ENCODE assay signal across 15 mouse cellular contexts in the genomic region with DNA sequence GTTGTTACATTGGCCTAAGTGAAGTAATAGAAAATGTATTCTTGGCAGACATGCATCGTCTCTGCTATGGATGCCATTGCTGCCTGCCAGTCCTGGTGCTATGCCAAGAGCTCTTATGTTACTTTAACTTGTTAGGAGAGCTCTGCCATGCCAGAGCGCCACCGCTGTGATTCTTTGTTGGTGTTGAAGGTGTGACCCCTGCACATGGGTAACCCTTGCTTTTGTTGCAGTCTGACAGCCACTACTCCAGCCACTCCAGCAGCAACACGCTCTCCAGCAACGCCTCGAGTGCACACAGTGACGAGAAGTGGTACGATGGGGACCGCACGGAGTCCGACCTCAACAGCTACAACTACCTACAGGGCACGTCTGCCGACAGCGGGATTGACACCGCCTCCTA.
DNase-seq lines count a peak whose midpoint lies in the region; ATAC-seq and TF ChIP-seq lines count a peak whose summit lies in the region.
"Had no signal": no experiment of that assay in that cellular context is flagged by ENCODE, and none has a peak within 500 bp of the region (broad histone marks: within the 10 kb centered on the region; RNA-seq: fewer than 3 reads in every experiment).

No protein-coding gene starts in this region.

- no peak for ATAC-seq in forebrain, postnatal 0 days
- ATAC-seq in forebrain, embryonic 11.5 days (replicated peaks; ENCODE audit: low FRiP score): no peak
- ATAC-seq in lung, postnatal 0 days: peak; percentile 74
- ATAC-seq: intestine, embryonic 15.5 days had no signal

- peak; percentile 48 for DNase-seq in forebrain, postnatal 0 days
- no peak for DNase-seq in forebrain, embryonic 11.5 days (ENCODE audit: low spot score)
- DNase-seq in layer of hippocampus, adult 2 months (ENCODE audit: low spot score in 2 of 2): no peak
- DNase-seq in layer of hippocampus, adult 9-11 months: no peak
- peak; percentile 62 for DNase-seq in brain, embryonic 14.5 days (ENCODE audit: low read depth)
- peak; percentile 55 for DNase-seq in lung, postnatal 0 days (ENCODE audit: low spot score)
- DNase-seq in kidney, adult 11 months: no peak
- no peak for DNase-seq in B cell, adult 2 months
- DNase-seq: adrenal gland, postnatal 10 days; liver; lung, embryonic 14.5 days; thymus, adult 18-20 months had no signal

- H3K4me1 ChIP-seq in forebrain, postnatal 0 days (ENCODE audit: insufficient read depth): no peaks in the 10 kb centered on the region
- no peaks in the 10 kb centered on the region for H3K4me1 ChIP-seq in forebrain, embryonic 11.5 days (replicated peaks; ENCODE audit: control insufficient read depth, insufficient read depth, low read length)
- H3K4me1 ChIP-seq in lung, postnatal 0 days (ENCODE audit: insufficient read depth, low read depth, low read length): no peaks in the 10 kb centered on the region
- H3K4me1 ChIP-seq: embryonic facial prominence, embryonic 12.5 days; intestine, embryonic 15.5 days had no signal

- no peak overlapping the region for H3K4me2 ChIP-seq in forebrain, postnatal 0 days (ENCODE audit: low read depth)
- no peak overlapping the region for H3K4me2 ChIP-seq in forebrain, embryonic 11.5 days (ENCODE audit: low read depth, low read length, severe bottlenecking)
- no peak overlapping the region for H3K4me2 ChIP-seq in lung, postnatal 0 days (replicated peaks; ENCODE audit: low read depth, low read length)
- H3K4me2 ChIP-seq: embryonic facial prominence, embryonic 12.5 days; intestine, embryonic 15.5 days; lung, embryonic 14.5 days had no signal

- H3K27ac ChIP-seq in forebrain, postnatal 0 days (ENCODE audit: low read depth, low read length): no peak overlapping the region
- no peak overlapping the region for H3K27ac ChIP-seq in forebrain, embryonic 11.5 days (ENCODE audit: low read depth, low read length)
- peak overlapping the region; percentile 46; the same call in 1 of the 2 replicates for H3K27ac ChIP-seq in layer of hippocampus, adult 2 months
- no peak overlapping the region for H3K27ac ChIP-seq in lung, postnatal 0 days (ENCODE audit: low read length)
- H3K27ac ChIP-seq: embryonic facial prominence, embryonic 12.5 days; intestine, embryonic 15.5 days; kidney, postnatal 0 days had no signal

- H3K4me3 ChIP-seq in forebrain, postnatal 0 days (ENCODE audit: low read depth, low read length): no peak overlapping the region
- H3K4me3 ChIP-seq in forebrain, embryonic 11.5 days (ENCODE audit: low read depth, low read length): no peak overlapping the region
- no peak overlapping the region for H3K4me3 ChIP-seq in layer of hippocampus, adult 2 months
- H3K4me3 ChIP-seq in lung, postnatal 0 days (ENCODE audit: low read depth, low read length): no peak overlapping the region
- H3K4me3 ChIP-seq: embryonic facial prominence, embryonic 12.5 days; intestine, embryonic 15.5 days had no signal

- H3K9ac ChIP-seq in forebrain, postnatal 0 days: no peak overlapping the region
- H3K9ac ChIP-seq in forebrain, embryonic 11.5 days (ENCODE audit: low read length): no peak overlapping the region
- no peak overlapping the region for H3K9ac ChIP-seq in lung, postnatal 0 days (replicated peaks; ENCODE audit: low read depth)
- H3K9ac ChIP-seq: embryonic facial prominence, embryonic 12.5 days; intestine, embryonic 15.5 days; lung, embryonic 14.5 days had no signal

- TF ChIP-seq CTCF in forebrain, postnatal 0 days (IDR thresholded peaks at IDR 0.05; ENCODE audit: low read depth): no peak
- TF ChIP-seq CTCF in layer of hippocampus, adult 2 months (conservative IDR thresholded peaks at IDR 0.05): no peak
- no peak for TF ChIP-seq CTCF in brain, embryonic 14.5 days (IDR thresholded peaks at IDR 0.05; ENCODE audit: borderline replicate concordance, extremely low read depth, insufficient read depth, insufficient read length)
- TF ChIP-seq CTCF in lung, postnatal 0 days (IDR thresholded peaks at IDR 0.05): no peak

- H3K27me3 ChIP-seq in forebrain, postnatal 0 days (ENCODE audit: insufficient read depth, low read length): no peaks in the 10 kb centered on the region
- no peaks in the 10 kb centered on the region for H3K27me3 ChIP-seq in forebrain, embryonic 11.5 days (ENCODE audit: control insufficient read depth, insufficient read depth, low read length)
- H3K27me3 ChIP-seq in lung, postnatal 0 days (replicated peaks; ENCODE audit: insufficient read depth, low read length): no peaks in the 10 kb centered on the region
- H3K27me3 ChIP-seq: embryonic facial prominence, embryonic 12.5 days; intestine, embryonic 15.5 days had no signal

- no peak for TF ChIP-seq POLR2A in brain, embryonic 14.5 days (IDR thresholded peaks at IDR 0.05; ENCODE audit: borderline replicate concordance, extremely low read depth, insufficient read depth, insufficient read length, poor library complexity, severe bottlenecking)

- H3K36me3 ChIP-seq in forebrain, postnatal 0 days (ENCODE audit: insufficient read depth): peaks cover 26% of the 10 kb centered on the region; the same call in 1 of the 2 replicates
- H3K36me3 ChIP-seq in forebrain, embryonic 11.5 days (ENCODE audit: control insufficient read depth, insufficient read depth, low read length): no peaks in the 10 kb centered on the region; the same call in 1 of the 2 replicates
- H3K36me3 ChIP-seq in lung, postnatal 0 days (ENCODE audit: insufficient read depth, low read length): peaks cover 24% of the 10 kb centered on the region; the same call in 1 of the 2 replicates

- no peaks in the 10 kb centered on the region for H3K9me3 ChIP-seq in forebrain, postnatal 0 days (ENCODE audit: low read length)
- no peaks in the 10 kb centered on the region for H3K9me3 ChIP-seq in forebrain, embryonic 11.5 days (ENCODE audit: control insufficient read depth, low read length)
- H3K9me3 ChIP-seq in lung, postnatal 0 days (ENCODE audit: low read length): no peaks in the 10 kb centered on the region
- H3K9me3 ChIP-seq: embryonic facial prominence, embryonic 12.5 days; intestine, embryonic 15.5 days had no signal

- no peak for TF ChIP-seq EP300 in lung, postnatal 0 days (IDR thresholded peaks at IDR 0.05)

- 67% methylated on average over 15 of the region's 15 CpGs for WGBS in forebrain, postnatal 0 days
- WGBS in forebrain, embryonic 11.5 days: 94% methylated on average over 15 of the region's 15 CpGs
- WGBS in lung, postnatal 0 days: 63% methylated on average over 15 of the region's 15 CpGs

Comparison
In these comparisons a context has a peak if more than half of its experiments do, and no peak if none do; other contexts are left out.
1. DNase-seq: peak in forebrain, postnatal 0 days (single experiment), brain, embryonic 14.5 days (single experiment) and lung, postnatal 0 days (single experiment); none in forebrain, embryonic 11.5 days (single experiment), layer of hippocampus, adult 2 months (0 of 2), layer of hippocampus, adult 9-11 months (single experiment), kidney, adult 11 months (single experiment) and B cell, adult 2 months (0 of 2).